Comparison of ENCODE assay signal across 10 mouse cellular contexts in the genomic region with DNA sequence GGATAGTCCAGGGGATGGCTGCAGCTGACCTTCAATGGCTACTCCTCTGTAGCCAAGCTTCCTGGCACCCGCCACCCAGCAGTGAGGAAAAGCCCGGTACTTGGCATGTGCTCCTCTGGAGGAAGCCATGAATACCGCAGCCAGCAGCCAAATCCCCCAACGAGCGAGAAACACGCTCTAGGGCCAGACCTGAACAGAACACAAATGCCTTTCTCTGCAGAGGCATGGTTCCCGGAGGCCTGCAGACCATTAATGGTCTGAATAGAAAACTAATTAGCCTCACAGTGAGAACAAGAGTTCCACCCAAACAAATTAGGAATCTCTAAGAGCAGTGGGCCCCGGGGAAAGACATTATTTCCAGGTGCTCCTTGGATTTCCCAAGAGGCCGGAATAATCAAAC. TPM values are rescaled to one million over a fixed set of nuclear protein-coding genes. Genes with fewer than 3 reads are reported as not detected.
DNase-seq lines count a peak whose midpoint lies in the region; ATAC-seq lines count a peak whose summit lies in the region.
"Had no signal": no experiment of that assay in that cellular context is flagged by ENCODE, and none has a peak within 500 bp of the region (broad histone marks: within the 10 kb centered on the region; RNA-seq: fewer than 3 reads in every experiment).

No protein-coding gene starts in this region.

- peaks cover 15% of the 10 kb centered on the region for H3K4me1 ChIP-seq in hindbrain, embryonic 13.5 days (replicated peaks)
- no peaks in the 10 kb centered on the region; the same call in 1 of the 2 replicates for H3K4me1 ChIP-seq in hindbrain, embryonic 10.5 days (replicated peaks)
- peaks cover 27% of the 10 kb centered on the region for H3K4me1 ChIP-seq in neural tube, embryonic 13.5 days (replicated peaks)

- no peak overlapping the region for H3K4me3 ChIP-seq in hindbrain, embryonic 13.5 days
- H3K4me3 ChIP-seq in hindbrain, embryonic 10.5 days, result no peak overlapping the region
- H3K4me3 ChIP-seq in neural tube, embryonic 13.5 days, result no peak overlapping the region
- H3K4me3 ChIP-seq: erythroblast, embryonic 14.5 days had no signal

- 41% methylated on average over 9 of the region's 9 CpGs for WGBS in hindbrain, embryonic 13.5 days
- 72% methylated on average over 9 of the region's 9 CpGs for WGBS in hindbrain, embryonic 10.5 days
- WGBS in neural tube, embryonic 13.5 days, result 27% methylated on average over 9 of the region's 9 CpGs

- no peaks in the 10 kb centered on the region for H3K9me3 ChIP-seq in hindbrain, embryonic 13.5 days
- no peaks in the 10 kb centered on the region for H3K9me3 ChIP-seq in hindbrain, embryonic 10.5 days
- no peaks in the 10 kb centered on the region for H3K9me3 ChIP-seq in neural tube, embryonic 13.5 days
- H3K9me3 ChIP-seq: G1E had no signal

- H3K27ac ChIP-seq in hindbrain, embryonic 13.5 days, result peak overlapping the region; percentile 70
- no peak overlapping the region for H3K27ac ChIP-seq in hindbrain, embryonic 10.5 days
- H3K27ac ChIP-seq in neural tube, embryonic 13.5 days (replicated peaks), result peak overlapping the region; percentile 53

- peaks cover 20% of the 10 kb centered on the region for H3K36me3 ChIP-seq in hindbrain, embryonic 13.5 days
- H3K36me3 ChIP-seq in hindbrain, embryonic 10.5 days, result peaks cover 59% of the 10 kb centered on the region
- peaks cover 21% of the 10 kb centered on the region; the same call in 1 of the 2 replicates for H3K36me3 ChIP-seq in neural tube, embryonic 13.5 days

- no peak overlapping the region for H3K9ac ChIP-seq in hindbrain, embryonic 13.5 days
- no peak overlapping the region for H3K9ac ChIP-seq in neural tube, embryonic 13.5 days

- DNase-seq in hindbrain, embryonic 10.5 days (ENCODE audit: low spot score), result no peak
- DNase-seq in cerebellum, adult 9-11 months, result peak; percentile 55
- peak; percentile 53 to 73 for DNase-seq in gastrocnemius, adult 8-10 months (ENCODE audit: low spot score in 2 of 2)
- peak; percentile 47 to 73 for DNase-seq in layer of hippocampus, adult 18-20 months (ENCODE audit: low spot score in 2 of 2)
- no peak for DNase-seq in spleen, adult 12 weeks (ENCODE audit: low spot score)
- DNase-seq in liver, result no peak

- no peaks in the 10 kb centered on the region for H3K27me3 ChIP-seq in hindbrain, embryonic 13.5 days
- H3K27me3 ChIP-seq in hindbrain, embryonic 10.5 days (ENCODE audit: insufficient read depth, poor library complexity, severe bottlenecking), result no peaks in the 10 kb centered on the region
- H3K27me3 ChIP-seq in neural tube, embryonic 13.5 days, result no peaks in the 10 kb centered on the region

- peak; percentile 78 for ATAC-seq in hindbrain, embryonic 13.5 days (ENCODE audit: low FRiP score)
- peak; percentile 89 for ATAC-seq in neural tube, embryonic 13.5 days (ENCODE audit: low read depth)

- no peak overlapping the region for H3K4me2 ChIP-seq in hindbrain, embryonic 13.5 days
- H3K4me2 ChIP-seq in neural tube, embryonic 13.5 days, result no peak overlapping the region

RNA-seq across cellular contexts. Expression of gene Nf2, which starts 46.3 kb away (rescaled TPM):
- 64.4 and 67.0 TPM in 2 replicates for polyA plus RNA-seq in hindbrain, embryonic 13.5 days (2015; fragmentation: Nextera tagmentation; extraction: Ambion mirVana)
- 58.6 and 61.1 TPM in 2 replicates for polyA plus RNA-seq in hindbrain, embryonic 10.5 days (2016; fragmentation: Nextera tagmentation; extraction: Ambion mirVana)
- 10 to 100 TPM; 52.9 to 62.2 (median 56.1) TPM for total RNA-seq in gastrocnemius, adult 8-10 months (2022)
- 10 to 100 TPM; 88.6 to 99.8 TPM for total RNA-seq in layer of hippocampus, adult 18-20 months (2021)
- 70.2 and 75.8 TPM in 2 replicates for polyA plus RNA-seq in neural tube, embryonic 13.5 days (2015; fragmentation: Nextera tagmentation; extraction: Ambion mirVana)

RNA-seq across cellular contexts. Expression of gene Cabp7, which starts 56.4 kb away (rescaled TPM):
- 1.3 and 1.4 TPM in 2 replicates for polyA plus RNA-seq in hindbrain, embryonic 13.5 days (2015; fragmentation: Nextera tagmentation; extraction: Ambion mirVana)
- polyA plus RNA-seq in hindbrain, embryonic 10.5 days (2016; fragmentation: Nextera tagmentation; extraction: Ambion mirVana), result 0.61 and 1.4 TPM in 2 replicates
- total RNA-seq in gastrocnemius, adult 8-10 months (2022), result under 1 TPM in 2 of 4 experiments, not detected in 2; 0.10 to 0.12 TPM
- total RNA-seq in layer of hippocampus, adult 18-20 months (2021), result 100 to 1,000 TPM; 320 to 358 TPM
- polyA plus RNA-seq in neural tube, embryonic 13.5 days (2015; fragmentation: Nextera tagmentation; extraction: Ambion mirVana), result 2.7 and 3.3 TPM in 2 replicates
- total RNA-seq: G1E had no signal
- polyA plus RNA-seq: erythroblast, embryonic 14.5 days; G1E had no signal

Comparison
In these comparisons a context has a peak if more than half of its experiments do, and no peak if none do; other contexts are left out.
1. DNase-seq: peak in cerebellum, adult 9-11 months (single experiment), gastrocnemius, adult 8-10 months (2 of 2) and layer of hippocampus, adult 18-20 months (2 of 2); none in hindbrain, embryonic 10.5 days (single experiment), spleen, adult 12 weeks (single experiment) and liver (single experiment).